Mouse (Mus musculus): ENCODE data around the gene Gm43638. TPM values are rescaled to one million over a fixed set of nuclear protein-coding genes. Genes with fewer than 3 reads are reported as not detected.
"Not testable (repeated sequence)": the region's sequence is repeated elsewhere in the genome, so short reads cannot be mapped to it uniquely, and the experiment has no call there.

Gm43638 gene
- polyA plus RNA-seq (2012; ENCODE audit: insufficient read depth, insufficient read length, low replicate concordance, missing spikeins), result not detected in 2 replicates

DNA sequence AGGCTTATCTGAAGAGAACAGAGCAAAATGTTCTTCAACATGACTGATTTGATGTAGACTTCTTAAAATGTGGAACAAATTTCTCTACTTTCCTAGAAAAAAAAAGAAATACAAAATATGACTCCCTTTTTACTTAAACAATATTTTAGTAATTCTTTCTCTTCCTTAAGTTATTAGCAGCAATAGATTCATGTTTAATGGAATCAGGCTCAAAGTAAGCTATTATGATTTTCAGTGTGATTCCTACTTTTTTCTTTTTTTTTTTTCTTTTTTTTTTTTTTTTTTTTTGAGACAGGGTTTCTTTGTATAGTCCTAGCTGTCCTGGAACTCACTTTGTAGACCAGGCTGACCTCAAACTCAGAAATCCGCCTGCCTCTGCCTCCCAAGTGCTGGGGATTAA is at the start of gene Gm43638:
TSS of gene Gm43638 (minus strand) at position 101 of the 400 bp plus-strand sequence.
- not testable (repeated sequence) for H3K27ac ChIP-seq (ENCODE audit: insufficient read depth, low read depth, low read length); H3K4me1 ChIP-seq (ENCODE audit: control insufficient read depth, insufficient read depth, low read length); H3K4me3 ChIP-seq (ENCODE audit: insufficient read depth, low read depth, low read length)
- 89% methylated on average over 1 of the region's 1 CpGs for WGBS

DNA sequence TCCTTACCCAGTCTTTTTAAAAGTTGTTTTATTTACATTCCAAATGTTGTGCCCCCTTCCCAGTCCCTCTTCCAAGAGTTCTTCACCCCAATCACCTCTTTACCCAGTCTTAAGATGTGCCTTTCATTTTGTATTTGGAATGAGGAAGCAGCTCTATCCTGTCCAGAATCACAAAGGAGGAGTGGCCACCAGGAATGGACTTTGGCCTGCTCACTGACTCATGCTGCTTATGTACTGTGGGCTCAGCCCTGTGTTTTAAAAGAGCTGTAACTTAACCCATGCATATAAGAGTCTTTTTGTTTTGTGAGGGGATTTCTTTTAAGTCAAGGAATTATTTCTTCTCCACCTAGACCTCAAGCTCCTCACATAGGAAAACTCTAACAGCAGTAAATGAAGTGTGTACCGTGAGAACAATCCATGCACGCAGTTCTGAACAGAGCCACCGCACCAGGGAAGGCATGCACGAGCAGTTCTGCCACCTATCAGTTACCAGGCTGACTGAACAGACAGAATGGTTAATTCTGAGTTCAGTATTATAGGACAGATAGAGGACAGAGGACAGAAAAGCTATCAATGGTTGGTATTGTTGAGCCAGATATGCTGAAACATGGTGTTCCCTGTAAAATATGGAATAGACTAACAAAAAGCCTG is 49.5 kb upstream of the Gm43638 start:
- Histone ChIP-seq H3K4me3 (ENCODE audit: insufficient read depth, low read depth, low read length) (no peak overlapping the region), H3K4me1 (ENCODE audit: control insufficient read depth, insufficient read depth, low read length) (no peaks in the 10 kb centered on the region), H3K27ac (ENCODE audit: insufficient read depth, low read depth, low read length) (no peak overlapping the region)
- 43% methylated on average over 4 of the region's 4 CpGs for WGBS
- no peak for TF ChIP-seq POLR2A (IDR thresholded peaks at IDR 0.05; ENCODE audit: insufficient read depth, low read depth, low read length)
- TF ChIP-seq CTCF (IDR thresholded peaks at IDR 0.05; ENCODE audit: insufficient read depth, low read depth, low read length), result no peak

DNA sequence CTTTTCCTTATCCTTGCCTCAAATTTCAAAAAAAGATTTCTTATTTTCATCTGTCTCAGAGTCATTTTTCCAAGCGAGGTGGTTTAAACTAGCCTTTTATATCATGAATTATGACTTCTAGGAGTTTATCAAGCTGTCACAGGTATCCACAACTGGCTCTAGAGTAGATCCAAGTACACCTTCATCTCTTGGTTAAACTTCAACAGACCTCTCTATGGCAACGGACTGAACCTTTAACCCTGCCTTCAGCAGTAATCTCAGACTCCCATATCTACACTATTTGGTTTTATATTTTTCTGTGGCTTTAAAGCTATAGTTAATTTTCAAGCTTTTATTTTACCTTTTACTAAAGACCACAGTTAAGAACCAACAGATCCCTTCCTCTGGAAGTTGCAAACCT is 45.7 kb upstream of the Gm43638 start:
- 83% methylated on average over 2 of the region's 2 CpGs for WGBS
- H3K4me3 ChIP-seq (ENCODE audit: insufficient read depth, low read depth, low read length), result no peak overlapping the region
- H3K27ac ChIP-seq (ENCODE audit: insufficient read depth, low read depth, low read length), result no peak overlapping the region
- H3K4me1 ChIP-seq (ENCODE audit: control insufficient read depth, insufficient read depth, low read length), result no peaks in the 10 kb centered on the region
- TF ChIP-seq CTCF (IDR thresholded peaks at IDR 0.05; ENCODE audit: insufficient read depth, low read depth, low read length) (no peak), POLR2A (IDR thresholded peaks at IDR 0.05; ENCODE audit: insufficient read depth, low read depth, low read length) (no peak)

DNA sequence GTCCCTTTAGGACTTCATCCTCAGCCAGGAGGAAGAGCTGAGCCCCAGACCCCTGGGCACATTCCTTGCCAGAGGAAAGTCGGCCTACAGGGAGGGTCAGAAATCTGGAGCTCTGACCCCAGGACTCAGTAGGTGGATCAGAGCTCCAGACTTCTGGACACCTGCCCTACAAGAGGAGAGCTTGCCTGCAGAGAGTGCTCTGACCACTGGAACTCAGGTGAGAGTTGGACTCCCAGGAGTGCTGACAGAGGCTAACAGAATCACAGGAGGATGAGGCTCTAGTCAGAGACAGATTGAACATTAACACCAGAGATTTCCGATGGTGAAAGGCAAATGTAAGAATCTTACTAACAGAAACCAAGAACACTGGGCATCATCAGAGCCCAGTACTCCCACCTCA is 37.0 kb upstream of the Gm43638 start:
- not testable (repeated sequence) for H3K4me3 ChIP-seq (ENCODE audit: insufficient read depth, low read depth, low read length); H3K4me1 ChIP-seq (ENCODE audit: control insufficient read depth, insufficient read depth, low read length); H3K27ac ChIP-seq (ENCODE audit: insufficient read depth, low read depth, low read length)
- WGBS, result 97% methylated on average over 2 of the region's 2 CpGs

DNA sequence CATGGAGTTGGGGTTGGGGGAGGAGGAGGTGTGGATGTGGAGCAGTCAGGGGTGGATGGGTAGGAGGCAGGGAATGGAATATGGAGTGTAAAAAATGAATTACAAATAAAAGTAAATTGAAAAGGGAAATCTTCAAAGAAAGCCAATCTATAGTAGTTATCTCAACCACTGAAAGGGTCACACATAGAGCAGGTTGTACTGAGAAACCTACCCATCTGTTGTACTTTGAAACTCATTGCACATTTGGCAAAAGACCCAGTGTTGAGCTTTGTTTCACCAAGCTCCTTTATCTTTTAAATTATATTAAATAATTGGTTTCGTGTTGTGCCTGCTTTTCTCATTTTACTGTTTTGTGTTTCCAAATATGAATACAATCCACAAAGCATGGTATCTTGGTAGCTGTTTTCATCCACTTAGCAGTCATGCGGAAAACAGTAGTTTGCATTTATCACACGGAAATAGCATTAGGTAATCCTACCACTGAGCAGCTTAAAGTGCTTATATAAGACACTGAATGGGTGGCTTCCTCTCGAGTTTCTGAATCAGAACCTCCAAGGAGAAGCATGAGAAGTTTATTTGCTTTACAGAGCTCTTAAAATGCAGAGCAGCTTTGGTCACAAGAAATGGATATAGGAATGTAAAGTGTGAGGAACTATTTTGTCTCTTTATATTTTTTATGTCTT is 19.3 kb upstream of the Gm43638 start:
- Histone ChIP-seq H3K27ac (ENCODE audit: insufficient read depth, low read depth, low read length) (no peak overlapping the region), H3K4me3 (ENCODE audit: insufficient read depth, low read depth, low read length) (no peak overlapping the region), H3K4me1 (ENCODE audit: control insufficient read depth, insufficient read depth, low read length) (no peaks in the 10 kb centered on the region)
- TF ChIP-seq POLR2A (IDR thresholded peaks at IDR 0.05; ENCODE audit: insufficient read depth, low read depth, low read length) (no peak), CTCF (IDR thresholded peaks at IDR 0.05; ENCODE audit: insufficient read depth, low read depth, low read length) (no peak)
- 28% methylated on average over 4 of the region's 4 CpGs for WGBS

DNA sequence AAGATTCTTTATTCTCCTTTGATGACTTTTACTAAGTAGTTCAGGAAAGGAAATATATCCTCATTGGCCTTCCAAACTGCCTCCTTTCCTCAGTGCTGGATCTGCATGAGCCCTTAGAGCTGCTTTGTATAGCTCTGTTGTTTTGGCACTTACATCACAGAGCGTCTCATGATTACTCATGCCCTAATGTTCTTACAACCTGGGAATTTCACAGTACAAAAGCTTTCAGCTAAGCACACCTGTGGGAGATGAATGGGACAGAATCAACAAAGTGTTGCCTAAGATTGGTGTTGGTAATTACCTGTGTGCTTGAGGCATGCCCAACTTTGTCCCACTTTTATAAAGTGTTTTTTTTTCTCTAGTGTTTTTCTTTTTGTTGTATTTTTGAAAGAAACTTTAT is 16.1 kb upstream of the Gm43638 start:
- Histone ChIP-seq H3K27ac (ENCODE audit: insufficient read depth, low read depth, low read length) (no peak overlapping the region), H3K4me1 (ENCODE audit: control insufficient read depth, insufficient read depth, low read length) (no peaks in the 10 kb centered on the region), H3K4me3 (ENCODE audit: insufficient read depth, low read depth, low read length) (no peak overlapping the region)
- WGBS, result 36% methylated on average over 1 of the region's 1 CpGs
- no peak for TF ChIP-seq CTCF (IDR thresholded peaks at IDR 0.05; ENCODE audit: insufficient read depth, low read depth, low read length)
- TF ChIP-seq POLR2A (IDR thresholded peaks at IDR 0.05; ENCODE audit: insufficient read depth, low read depth, low read length), result no peak

DNA sequence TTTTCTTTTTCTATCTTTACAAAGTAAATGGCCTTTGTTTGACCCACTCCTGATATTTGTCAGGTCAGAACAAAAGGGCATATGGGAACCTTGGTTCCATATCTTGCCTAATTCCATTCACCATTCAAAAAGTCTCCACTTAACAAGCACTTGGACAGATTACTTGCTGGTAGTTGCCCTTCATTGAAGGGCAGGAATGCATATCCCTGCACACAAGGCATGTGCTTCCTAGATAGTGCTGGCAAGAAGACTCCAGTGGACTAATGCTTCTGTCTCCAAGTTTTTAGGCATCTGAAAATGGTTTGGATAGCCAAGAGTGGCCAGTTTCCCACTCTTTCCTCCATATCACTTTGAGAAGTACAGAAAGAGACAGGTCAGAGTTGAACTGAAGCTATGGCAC is 12.7 kb upstream of the Gm43638 start:
- Histone ChIP-seq H3K4me1 (ENCODE audit: control insufficient read depth, insufficient read depth, low read length) (no peaks in the 10 kb centered on the region), H3K27ac (ENCODE audit: insufficient read depth, low read depth, low read length) (no peak overlapping the region), H3K4me3 (ENCODE audit: insufficient read depth, low read depth, low read length) (no peak overlapping the region)
- TF ChIP-seq CTCF (IDR thresholded peaks at IDR 0.05; ENCODE audit: insufficient read depth, low read depth, low read length) (no peak), POLR2A (IDR thresholded peaks at IDR 0.05; ENCODE audit: insufficient read depth, low read depth, low read length) (no peak)

DNA sequence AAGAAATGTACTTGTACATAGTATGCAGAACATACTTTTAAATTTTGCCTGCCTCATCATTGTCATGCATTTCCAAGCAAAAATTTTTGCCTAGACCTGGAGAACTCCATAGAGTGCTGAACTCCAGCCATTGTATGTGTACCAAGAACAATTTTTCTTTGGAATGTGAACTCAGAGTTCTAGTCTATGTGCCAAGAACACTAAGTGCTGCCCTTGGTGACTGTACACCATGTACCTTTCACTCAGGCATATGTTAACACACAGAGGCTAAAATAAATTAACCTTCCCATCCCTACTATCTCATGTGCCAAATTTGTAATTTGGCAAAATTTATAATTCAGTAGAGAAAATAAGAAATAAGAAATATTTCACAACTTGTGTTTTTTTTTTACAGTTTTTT is 12.3 kb upstream of the Gm43638 start:
- Histone ChIP-seq H3K4me3 (ENCODE audit: insufficient read depth, low read depth, low read length) (no peak overlapping the region), H3K4me1 (ENCODE audit: control insufficient read depth, insufficient read depth, low read length) (no peaks in the 10 kb centered on the region), H3K27ac (ENCODE audit: insufficient read depth, low read depth, low read length) (no peak overlapping the region)
- TF ChIP-seq CTCF (IDR thresholded peaks at IDR 0.05; ENCODE audit: insufficient read depth, low read depth, low read length) (no peak), POLR2A (IDR thresholded peaks at IDR 0.05; ENCODE audit: insufficient read depth, low read depth, low read length) (no peak)

DNA sequence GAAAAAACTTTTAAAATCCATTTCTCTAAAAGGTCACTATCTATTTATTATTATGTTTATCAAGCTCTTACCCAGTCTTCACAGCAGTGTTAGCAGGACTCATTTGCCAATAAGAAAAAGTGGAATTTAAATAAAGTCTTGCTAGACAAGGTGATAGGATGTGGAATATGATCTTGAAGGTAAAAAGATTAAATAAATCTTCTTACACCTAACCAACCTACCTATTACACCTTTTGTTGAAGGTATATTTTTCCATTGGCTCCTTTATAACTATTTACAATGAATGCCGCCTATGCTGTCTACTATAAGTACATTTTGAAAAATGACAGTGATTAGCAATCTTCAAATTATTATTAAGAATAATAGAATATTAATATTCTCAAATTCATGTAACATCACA is 4.2 kb upstream of the Gm43638 start, which contains the start of gene Ugt2a1:
TSS of gene Ugt2a1 (minus strand) at position 101 of the 400 bp plus-strand sequence.
- no peak for TF ChIP-seq CTCF (IDR thresholded peaks at IDR 0.05; ENCODE audit: insufficient read depth, low read depth, low read length)
- no peak for TF ChIP-seq POLR2A (IDR thresholded peaks at IDR 0.05; ENCODE audit: insufficient read depth, low read depth, low read length)
- WGBS, result 89% methylated on average over 1 of the region's 1 CpGs
- H3K4me3 ChIP-seq (ENCODE audit: insufficient read depth, low read depth, low read length), result no peak within 1 kb of the TSS
- no peaks in the 10 kb centered on the region for H3K4me1 ChIP-seq (ENCODE audit: control insufficient read depth, insufficient read depth, low read length)
- no peak within 1 kb of the TSS for H3K27ac ChIP-seq (ENCODE audit: insufficient read depth, low read depth, low read length)

All from olfactory bulb, adult 2 months (tissue).